Mouse (Mus musculus) lung, postnatal 0 days (tissue): ENCODE measurements around the gene Arhgap40. TPM values are rescaled to one million over a fixed set of nuclear protein-coding genes. Genes with fewer than 3 reads are reported as not detected.

Experiments
- ATAC-seq: fragments of 200-750 bp; cut with Nextera tagmentation; 2 replicates; pipeline ENCODE4 v1.8.0; 2017; ENCODE audit warnings: moderate library complexity
- DNase-seq: peaks from one replicate; pipeline ENCODE4 v3.0.0-alpha.2; 2016; ENCODE audit warnings: low spot score
- H3K27ac ChIP-seq: fragments of 300-500 bp; sonication (generic); 2 replicates; pipeline ENCODE4 v1.5.1; 2014; ENCODE audit warnings: antibody characterized with exemption, mild to moderate bottlenecking, low read length, mixed read lengths
- H3K27me3 ChIP-seq: fragments of 300-500 bp; sonication (generic); replicated peaks from 2 replicates; pipeline ENCODE4 v1.6.1; 2014; ENCODE audit warnings: low read length, mixed read lengths; ENCODE audit not compliant: insufficient read depth
- H3K36me3 ChIP-seq: fragments of 300-500 bp; sonication (generic); 2 replicates; pipeline ENCODE4 v1.6.1; 2014; ENCODE audit warnings: low read length, mixed read lengths; ENCODE audit not compliant: insufficient read depth
- H3K4me1 ChIP-seq: fragments of 300-500 bp; sonication (generic); 2 replicates; pipeline ENCODE4 v1.6.1; 2014; ENCODE audit warnings: antibody characterized with exemption, low read depth, low read length, mixed read lengths; ENCODE audit not compliant: insufficient read depth
- H3K4me2 ChIP-seq: fragments of 300-500 bp; sonication (generic); replicated peaks from 2 replicates; pipeline ENCODE4 v1.6.1; 2014; ENCODE audit warnings: low read depth, mild to moderate bottlenecking, low read length, moderate library complexity, mixed read lengths
- H3K4me3 ChIP-seq: fragments of 300-500 bp; sonication (generic); 2 replicates; pipeline ENCODE4 v1.5.1; 2014; ENCODE audit warnings: low read depth, low read length
- H3K9ac ChIP-seq: fragments of 300-500 bp; sonication (generic); replicated peaks from 2 replicates; pipeline ENCODE4 v1.6.1; 2014; ENCODE audit warnings: low read depth, mild to moderate bottlenecking
- H3K9me3 ChIP-seq: fragments of 300-500 bp; sonication (generic); 2 replicates; pipeline ENCODE4 v1.6.1; 2016; ENCODE audit warnings: low read length, mixed read lengths
- CTCF ChIP-seq: IDR thresholded peaks from 2 replicates; pipeline ENCODE4 v1.5.1; 2016; ENCODE audit warnings: antibody characterized with exemption, mild to moderate bottlenecking
- EP300 ChIP-seq: IDR thresholded peaks from 2 replicates; pipeline ENCODE4 v1.6.1; 2016; ENCODE audit warnings: antibody characterized with exemption, mild to moderate bottlenecking, control low read depth
- WGBS: fragments of 180-500 bp; shearing (Covaris S2); extraction: QIAGEN DNeasy Blood & Tissue Kit; methylation state at CpG from one replicate; pipeline ENCODE4 v1.1.7; 2014; 5-methylcytosine and 5-hydroxymethylcytosine counted together
- polyA plus RNA-seq: library from polyadenylated mRNA; unstranded; fragments of >200 nt; fragmentation: Nextera tagmentation; extraction: Ambion mirVana; gene quantifications from 2 replicates; pipeline ENCODE4 v1.2.1, GENCODE M21; 2015

Gene Arhgap40
- polyA plus RNA-seq, 1 experiment from 2014 or later, result 0.18 TPM

GRCm38 (mm10) chr2:158595103-158595502, 82.5 kb downstream of the Arhgap40 start:
- H3K27me3 ChIP-seq, result no peaks in the 10 kb centered on the region
- TF ChIP-seq CTCF (no peak), EP300 (no peak)

GRCm38 (mm10) chr2:158595577-158595976, 83.0 kb downstream of the Arhgap40 start:
- no peak for DNase-seq
- TF ChIP-seq CTCF (no peak), EP300 (no peak)
- Histone ChIP-seq H3K36me3 (no peaks in the 10 kb centered on the region), H3K27me3 (no peaks in the 10 kb centered on the region), H3K27ac (no peak overlapping the region), H3K9ac (no peak overlapping the region), H3K4me3 (no peak overlapping the region), H3K9me3 (no peaks in the 10 kb centered on the region), H3K4me1 (no peaks in the 10 kb centered on the region), H3K4me2 (no peak overlapping the region)
- no peak for ATAC-seq
- 26% methylated on average over 7 of the region's 7 CpGs for WGBS

More at GRCm38 (mm10) chr2:158595103-158595502, 82.5 kb downstream of the Arhgap40 start:
- Histone ChIP-seq H3K9ac (no peak overlapping the region), H3K9me3 (no peaks in the 10 kb centered on the region), H3K4me2 (no peak overlapping the region), H3K27ac (no peak overlapping the region), H3K36me3 (no peaks in the 10 kb centered on the region), H3K4me1 (no peaks in the 10 kb centered on the region), H3K4me3 (no peak overlapping the region)
- 1% methylated on average over 12 of the region's 12 CpGs for WGBS
- DNase-seq (peak; percentile 8), ATAC-seq (no peak)

GRCm38 (mm10) chr2:158596803-158597202, 84.2 kb downstream of the Arhgap40 start:
- no peaks in the 10 kb centered on the region for H3K4me1 ChIP-seq
- WGBS, result 42% methylated on average over 1 of the region's 1 CpGs
- ATAC-seq, result no peak

More at GRCm38 (mm10) chr2:158596803-158597202, 84.2 kb downstream of the Arhgap40 start:
- no peak overlapping the region for H3K4me3 ChIP-seq
- H3K27me3 ChIP-seq, result no peaks in the 10 kb centered on the region
- H3K36me3 ChIP-seq, result no peaks in the 10 kb centered on the region
- no peak for TF ChIP-seq EP300
- no peak for TF ChIP-seq CTCF
- H3K4me2 ChIP-seq, result no peak overlapping the region
- H3K9ac ChIP-seq, result no peak overlapping the region
- no peak for DNase-seq
- no peak overlapping the region for H3K27ac ChIP-seq
- H3K9me3 ChIP-seq, result no peaks in the 10 kb centered on the region

Other genes with a start within 250 kb of the Arhgap40 start
- 42.1 and 56.8 TPM in 2 replicates for gene Lbp, start 206.3 kb upstream of the Arhgap40 start, polyA plus RNA-seq
- 6.1 and 6.2 TPM in 2 replicates for gene Snhg11, start 137.2 kb upstream of the Arhgap40 start, polyA plus RNA-seq
- 14.8 and 17.8 TPM in 2 replicates for gene Ralgapb, start 102.9 kb upstream of the Arhgap40 start, polyA plus RNA-seq
- gene Adig, start 10.2 kb upstream of the Arhgap40 start, polyA plus RNA-seq, result 0.45 and 0.62 TPM in 2 replicates
- not detected in 2 replicates for gene Slc32a1, start 98.0 kb downstream of the Arhgap40 start, polyA plus RNA-seq
- gene Actr5, start 112.1 kb downstream of the Arhgap40 start, polyA plus RNA-seq, result 6.4 and 6.6 TPM in 2 replicates
- gene Ppp1r16b, start 152.6 kb downstream of the Arhgap40 start, polyA plus RNA-seq, result 30.6 and 48.6 TPM in 2 replicates